Mouse (Mus musculus): ENCODE data around the gene Tsnax. TPM values are rescaled to one million over a fixed set of nuclear protein-coding genes. Genes with fewer than 3 reads are reported as not detected.

Gene Tsnax
- 19.7 and 19.9 TPM in 2 replicates for polyA plus RNA-seq (2012)

GRCm38 (mm10) chr8:125012695-125013627, at the start of gene Tsnax:
Gene Tsnax (plus strand): TSS chr8:125012997.
- no peak for TF ChIP-seq GATA1 (IDR thresholded peaks at IDR 0.05; ENCODE audit: low read length)

DNA sequence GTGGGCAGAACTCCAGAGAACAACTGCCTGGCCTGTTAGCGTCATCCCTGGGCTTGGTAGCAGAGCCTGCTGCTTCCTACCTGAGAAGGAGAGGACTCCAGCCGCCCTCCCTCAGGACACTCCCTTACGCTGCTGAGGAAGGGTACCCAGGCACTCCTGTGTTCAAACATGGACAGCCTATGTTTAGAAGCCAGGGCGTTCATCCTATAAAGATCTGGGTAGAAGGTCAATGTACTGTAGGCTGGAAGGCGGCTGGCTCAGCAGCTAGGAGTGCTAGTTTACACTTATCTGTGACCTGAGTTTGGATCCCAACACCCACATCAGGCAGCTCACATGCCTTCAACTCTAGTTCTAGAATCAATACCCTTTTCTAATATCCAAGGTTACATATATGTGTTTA, 49.6 kb upstream of the Tsnax start:
- no peak for TF ChIP-seq GATA1 (IDR thresholded peaks at IDR 0.05; ENCODE audit: low read length)

DNA sequence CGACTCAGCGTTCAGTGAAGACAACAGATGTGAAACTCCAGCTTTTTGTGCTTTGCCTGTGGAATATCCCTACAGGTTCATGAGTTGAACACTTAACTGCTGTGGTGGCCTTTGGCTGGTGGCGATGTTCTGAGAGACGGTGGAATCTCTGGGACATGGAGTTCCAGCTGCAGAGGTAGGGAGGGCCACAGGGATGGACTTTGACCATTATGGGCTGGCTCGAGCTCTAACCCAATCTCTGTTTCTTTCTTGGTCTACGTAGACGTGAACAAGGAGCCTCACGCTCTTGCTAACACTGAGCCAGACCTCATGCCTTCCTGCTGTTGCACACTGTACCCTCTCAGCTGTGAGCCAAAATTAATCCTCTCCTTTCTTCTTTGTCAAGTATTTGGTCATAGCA, 47.8 kb upstream of the Tsnax start:
- no peak for TF ChIP-seq GATA1 (IDR thresholded peaks at IDR 0.05; ENCODE audit: low read length)

GRCm38 (mm10) chr8:124970312-124970933, 42.4 kb upstream of the Tsnax start:
- no peak for TF ChIP-seq GATA1 (IDR thresholded peaks at IDR 0.05; ENCODE audit: low read length)

GRCm38 (mm10) chr8:124973221-124973620, 39.6 kb upstream of the Tsnax start:
- TF ChIP-seq GATA1 (IDR thresholded peaks at IDR 0.05; ENCODE audit: low read length): no peak

GRCm38 (mm10) chr8:124974254-124974653, 38.5 kb upstream of the Tsnax start:
- TF ChIP-seq GATA1 (IDR thresholded peaks at IDR 0.05; ENCODE audit: low read length): no peak

- no peak for TF ChIP-seq GATA1 (IDR thresholded peaks at IDR 0.05; ENCODE audit: low read length)
These were observed 36.6 kb upstream of the Tsnax start for GRCm38 (mm10) chr8:124976211-124976610.

GRCm38 (mm10) chr8:124978026-124978425, 34.8 kb upstream of the Tsnax start:
- TF ChIP-seq GATA1 (IDR thresholded peaks at IDR 0.05; ENCODE audit: low read length): no peak

- no peak for TF ChIP-seq GATA1 (IDR thresholded peaks at IDR 0.05; ENCODE audit: low read length)
These were observed 32.8 kb upstream of the Tsnax start for GRCm38 (mm10) chr8:124980036-124980435.

DNA sequence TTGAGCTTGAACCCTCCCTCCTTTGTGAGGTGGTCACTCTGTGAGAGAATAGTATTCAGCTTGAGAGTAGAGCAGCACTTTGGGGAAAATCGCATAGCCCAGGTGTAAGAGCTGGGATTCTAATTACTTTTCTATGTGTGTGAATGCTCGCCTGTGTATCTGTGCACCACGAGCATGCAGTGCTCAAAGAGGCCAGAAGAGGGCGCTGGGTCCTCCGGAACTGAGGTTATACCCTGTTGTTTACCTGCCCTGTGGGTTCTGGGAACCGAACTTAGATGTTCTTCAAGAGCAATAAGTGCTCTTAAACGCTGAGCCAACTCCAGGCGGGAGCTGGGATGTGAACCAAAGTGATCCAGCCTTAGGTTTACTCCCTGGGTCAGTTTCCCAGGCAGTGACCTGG, 32.0 kb upstream of the Tsnax start:
- TF ChIP-seq GATA1 (IDR thresholded peaks at IDR 0.05; ENCODE audit: low read length): no peak

- TF ChIP-seq GATA1 (IDR thresholded peaks at IDR 0.05; ENCODE audit: low read length): no peak
These were observed 21.7 kb upstream of the Tsnax start for GRCm38 (mm10) chr8:124990923-124991667.

DNA sequence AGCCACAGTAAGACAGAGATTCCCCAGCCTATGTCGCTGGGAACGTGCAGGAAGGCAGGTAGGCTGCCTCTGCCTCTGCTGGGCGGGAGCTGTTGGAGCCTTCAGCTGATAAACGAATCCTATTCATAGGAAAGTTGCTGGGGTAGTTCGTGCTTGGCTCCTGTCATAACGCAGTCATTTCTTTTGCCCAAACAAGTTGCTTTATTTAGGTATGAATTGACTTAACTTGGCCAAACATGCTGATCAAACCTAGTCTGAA, 21.2 kb upstream of the Tsnax start:
- TF ChIP-seq GATA1 (IDR thresholded peaks at IDR 0.05; ENCODE audit: low read length): no peak

DNA sequence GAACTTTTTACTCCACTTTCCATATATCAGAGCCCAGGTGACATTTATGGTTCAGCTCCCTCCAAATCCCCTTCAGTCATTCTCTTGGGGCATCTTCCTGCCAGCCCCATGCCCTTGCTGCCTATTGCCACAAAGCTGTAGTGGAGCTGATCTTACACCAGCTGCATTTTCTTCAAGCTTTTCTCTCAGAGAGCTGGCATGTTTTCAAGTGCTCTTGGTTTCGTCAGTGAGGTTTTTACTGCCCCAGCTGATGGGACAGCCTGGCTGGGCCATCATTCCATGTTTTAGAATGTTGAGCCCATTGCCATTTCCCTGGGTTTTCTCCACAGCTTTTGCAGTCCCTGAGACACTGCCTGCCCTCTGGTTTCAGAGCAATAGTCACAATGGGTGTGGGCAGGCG, 17.0 kb upstream of the Tsnax start:
- no peak for TF ChIP-seq GATA1 (IDR thresholded peaks at IDR 0.05; ENCODE audit: low read length)

GRCm38 (mm10) chr8:125024085-125024484, 11.3 kb downstream of the Tsnax start:
- no peak for TF ChIP-seq GATA1 (IDR thresholded peaks at IDR 0.05; ENCODE audit: low read length)

GRCm38 (mm10) chr8:125027211-125027610, 14.4 kb downstream of the Tsnax start:
- no peak for TF ChIP-seq GATA1 (IDR thresholded peaks at IDR 0.05; ENCODE audit: low read length)

GRCm38 (mm10) chr8:125028841-125029240, 16.0 kb downstream of the Tsnax start:
- no peak for TF ChIP-seq GATA1 (IDR thresholded peaks at IDR 0.05; ENCODE audit: low read length)

All from G1E-ER4 (cell line).